Mouse (Mus musculus) liver, postnatal 0 days (tissue): ENCODE measurements at regions not wholly inside any gene's neighbourhood (a gene's known extent, or its start where the extent isn't known, plus 50 kb on each side); places are given as distances from the start of the nearest gene placed in this dataset.

Experiments
- CTCF ChIP-seq: sonication (generic); IDR thresholded peaks from 2 replicates; pipeline ENCODE4 v1.5.1; 2016; ENCODE audit warnings: antibody characterized with exemption, low read depth
- EP300 ChIP-seq: IDR thresholded peaks from 2 replicates; pipeline ENCODE4 v1.6.1; 2016; ENCODE audit warnings: antibody characterized with exemption, low read depth, mild to moderate bottlenecking

DNA sequence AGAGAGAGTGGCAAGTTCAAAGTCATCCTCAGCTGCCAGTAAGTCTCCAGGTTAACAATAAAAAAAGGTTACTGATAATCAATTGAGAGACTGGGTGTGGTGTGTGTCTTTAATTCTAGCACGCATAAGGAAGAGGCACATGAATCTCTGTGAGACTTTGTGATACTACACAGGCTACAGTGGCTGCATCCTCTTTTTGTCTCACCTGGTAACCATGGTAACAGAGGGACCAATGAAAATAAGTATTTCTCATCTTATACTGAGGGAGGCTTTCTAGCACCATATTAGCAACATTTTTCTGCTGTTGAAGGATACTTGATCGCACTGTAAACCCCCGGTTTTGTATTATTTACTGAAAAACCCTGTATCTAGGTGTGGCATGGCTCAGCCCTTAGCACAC is 72.7 kb upstream of the Helt start:
- TF ChIP-seq EP300: no peak
- no peak for TF ChIP-seq CTCF
